Mouse (Mus musculus): ENCODE results near the gene Ldhc.

DNA sequence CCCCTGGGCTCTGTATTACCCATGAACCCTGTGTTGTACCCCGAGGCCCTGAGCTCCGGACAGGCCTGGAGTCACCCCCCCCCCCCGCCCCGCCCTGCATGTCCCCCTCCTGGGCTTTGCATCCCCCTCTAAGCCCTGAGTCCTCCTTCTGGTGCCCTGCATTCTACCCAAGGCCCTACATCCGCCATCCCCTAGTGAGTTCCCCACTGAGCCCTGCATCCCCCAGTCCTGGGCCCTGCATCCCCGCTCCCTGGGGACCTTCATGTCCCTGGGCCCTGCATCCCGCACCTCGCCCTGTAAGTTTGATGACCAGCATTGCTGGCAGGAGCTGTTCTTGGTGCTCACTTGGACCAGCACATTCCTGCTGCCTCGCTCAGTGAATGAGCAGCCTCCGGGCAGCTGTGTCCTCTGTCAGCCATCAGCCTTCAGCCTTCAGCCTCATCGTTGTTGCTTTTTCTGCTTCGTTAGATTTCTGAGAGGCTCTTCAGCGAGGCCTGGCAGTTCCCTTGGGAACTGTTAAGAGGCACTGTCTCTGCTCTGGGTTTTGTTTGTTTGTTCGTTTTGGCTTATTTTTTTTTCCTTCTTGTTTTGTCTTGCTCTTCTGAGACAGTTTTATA, 25.9 kb upstream of the Ldhc start:
- TF ChIP-seq POLR2A (IDR thresholded peaks at IDR 0.05; ENCODE audit: low read depth, low read length), result no peak
- no peak for TF ChIP-seq CTCF (conservative IDR thresholded peaks at IDR 0.05 in 1 of 2, IDR thresholded peaks at IDR 0.05 in 1 of 2; ENCODE audit: low read depth in 2 of 2, low read length in 2 of 2)
- no peak for TF ChIP-seq TCF12 (IDR thresholded peaks at IDR 0.05; ENCODE audit: low read depth, low read length)
- no peak for TF ChIP-seq MAFK (IDR thresholded peaks at IDR 0.05; ENCODE audit: insufficient replicate concordance, low read length)
- no peak for TF ChIP-seq PAX5 (IDR thresholded peaks at IDR 0.05; ENCODE audit: low read length)
- TF ChIP-seq EP300 (IDR thresholded peaks at IDR 0.05; ENCODE audit: low read length), result no peak
- no peak for TF ChIP-seq ZKSCAN1 (IDR thresholded peaks at IDR 0.05; ENCODE audit: borderline replicate concordance, low read depth, low read length)

All from CH12.LX (cell line).